Mouse (Mus musculus) C2C12 (cell line): ENCODE data around the gene Prkcsh. TPM values are rescaled to one million over a fixed set of nuclear protein-coding genes. Genes with fewer than 3 reads are reported as not detected.

Source experiments
- H3K27me3 ChIP-seq: one replicate; pipeline ENCODE4 v1.6.1; 2011; ENCODE audit not compliant: control insufficient read depth, insufficient read depth, insufficient read length
- H3K36me3 ChIP-seq: one replicate; pipeline ENCODE4 v1.6.1; 2011; ENCODE audit not compliant: control insufficient read depth, insufficient read depth
- H3K4me3 ChIP-seq: one replicate; pipeline ENCODE4 v1.5.1; 2011; ENCODE audit warnings: mild to moderate bottlenecking, control low read depth; ENCODE audit not compliant: poor library complexity, insufficient read depth, severe bottlenecking
- H3K79me2 ChIP-seq: one replicate; pipeline ENCODE4 v1.6.1; 2011; ENCODE audit not compliant: control insufficient read depth, insufficient read depth
- H3K79me3 ChIP-seq: one replicate; pipeline ENCODE4 v1.6.1; 2011; ENCODE audit warnings: low read depth, control low read depth
- H3ac ChIP-seq: one replicate; pipeline ENCODE3; 2011; ENCODE audit warnings: low read depth; ENCODE audit not compliant: control insufficient read depth, insufficient read length
- CEBPB ChIP-seq: IDR thresholded peaks from one replicate; pipeline ENCODE4 v1.6.1; 2011; ENCODE audit warnings: low read depth, mild to moderate bottlenecking, control low read depth, moderate library complexity
- CTCF ChIP-seq: IDR thresholded peaks from one replicate; pipeline ENCODE4 v1.5.1; 2011; ENCODE audit not compliant: control insufficient read depth, insufficient read depth, insufficient read length
- FOSL1 ChIP-seq: IDR thresholded peaks from one replicate; pipeline ENCODE4 v1.8.0; 2011; ENCODE audit warnings: mild to moderate bottlenecking, low read length; ENCODE audit not compliant: poor library complexity, insufficient read depth, severe bottlenecking
- MAX ChIP-seq: IDR thresholded peaks from one replicate; pipeline ENCODE4 v1.6.1; 2011; ENCODE audit warnings: mild to moderate bottlenecking, control low read depth
- MYOD1 ChIP-seq: IDR thresholded peaks from one replicate; pipeline ENCODE4 v1.6.1; 2011; ENCODE audit warnings: low read depth; ENCODE audit not compliant: control insufficient read depth, insufficient read length
- MYOG ChIP-seq: IDR thresholded peaks from one replicate; pipeline ENCODE4 v1.6.1; 2011; ENCODE audit not compliant: control insufficient read depth, insufficient read length; ENCODE audit errors: extremely low read depth
- USF1 ChIP-seq: IDR thresholded peaks from one replicate; pipeline ENCODE4 v1.6.1; 2011; ENCODE audit warnings: low read depth, mild to moderate bottlenecking, control low read depth, moderate library complexity
- polyA plus RNA-seq: library from polyadenylated mRNA; unstranded; fragments of >200 nt; fragmentation: generic; extraction: Trizol; gene quantifications from one replicate; pipeline ENCODE4 v1.2.1, GENCODE M21; 2012; ENCODE audit warnings: missing spikeins

Gene Prkcsh
- polyA plus RNA-seq, 1 experiment: 134 TPM

GRCm38 (mm10) chr9:21962416-21963059, 40.1 kb upstream of the Prkcsh start:
- H3K36me3 ChIP-seq: no peaks in the 10 kb centered on the region
- no peak for TF ChIP-seq FOSL1
- no peak for TF ChIP-seq MAX
- TF ChIP-seq MYOG: no peak
- no peak for TF ChIP-seq USF1
- no peak for TF ChIP-seq MYOD1
- TF ChIP-seq CEBPB: no peak
- no peak for TF ChIP-seq CTCF
- no peaks in the 10 kb centered on the region for H3K27me3 ChIP-seq
- H3K4me3 ChIP-seq: peak overlapping the region; percentile 30
- peak overlapping the region; percentile 46 for H3ac ChIP-seq
- no peaks in the 10 kb centered on the region for H3K79me2 ChIP-seq
- H3K79me3 ChIP-seq: no peaks in the 10 kb centered on the region

GRCm38 (mm10) chr9:21963417-21963816, 39.2 kb upstream of the Prkcsh start, which contains the start of gene Epor:
TSS of gene Epor (minus strand) at chr9:21963506.
- Histone ChIP-seq H3ac (peak within 1 kb of the TSS; percentile 46), H3K4me3 (peak within 1 kb of the TSS; percentile 30), H3K79me3 (no peaks in the 10 kb centered on the region), H3K27me3 (no peaks in the 10 kb centered on the region), H3K79me2 (no peaks in the 10 kb centered on the region), H3K36me3 (no peaks in the 10 kb centered on the region)
- TF ChIP-seq MYOD1 (no peak), FOSL1 (no peak), CEBPB (no peak), CTCF (no peak), MYOG (no peak), USF1 (no peak), MAX (no peak)

GRCm38 (mm10) chr9:21968883-21969282, 33.7 kb upstream of the Prkcsh start:
- TF ChIP-seq MYOG (no peak), CTCF (no peak), USF1 (no peak), FOSL1 (no peak), CEBPB (no peak), MYOD1 (no peak), MAX (no peak)
- Histone ChIP-seq H3K4me3 (no peak overlapping the region), H3K36me3 (no peaks in the 10 kb centered on the region), H3K79me3 (no peaks in the 10 kb centered on the region), H3ac (no peak overlapping the region), H3K79me2 (no peaks in the 10 kb centered on the region), H3K27me3 (no peaks in the 10 kb centered on the region)

GRCm38 (mm10) chr9:21969304-21969703, 33.3 kb upstream of the Prkcsh start:
- H3K36me3 ChIP-seq: no peaks in the 10 kb centered on the region
- no peaks in the 10 kb centered on the region for H3K79me2 ChIP-seq
- H3K79me3 ChIP-seq: no peaks in the 10 kb centered on the region
- H3ac ChIP-seq: no peak overlapping the region
- TF ChIP-seq CTCF (no peak), MYOD1 (no peak), FOSL1 (no peak), MYOG (no peak), CEBPB (no peak), USF1 (no peak), MAX (no peak)
- no peaks in the 10 kb centered on the region for H3K27me3 ChIP-seq
- H3K4me3 ChIP-seq: no peak overlapping the region

DNA sequence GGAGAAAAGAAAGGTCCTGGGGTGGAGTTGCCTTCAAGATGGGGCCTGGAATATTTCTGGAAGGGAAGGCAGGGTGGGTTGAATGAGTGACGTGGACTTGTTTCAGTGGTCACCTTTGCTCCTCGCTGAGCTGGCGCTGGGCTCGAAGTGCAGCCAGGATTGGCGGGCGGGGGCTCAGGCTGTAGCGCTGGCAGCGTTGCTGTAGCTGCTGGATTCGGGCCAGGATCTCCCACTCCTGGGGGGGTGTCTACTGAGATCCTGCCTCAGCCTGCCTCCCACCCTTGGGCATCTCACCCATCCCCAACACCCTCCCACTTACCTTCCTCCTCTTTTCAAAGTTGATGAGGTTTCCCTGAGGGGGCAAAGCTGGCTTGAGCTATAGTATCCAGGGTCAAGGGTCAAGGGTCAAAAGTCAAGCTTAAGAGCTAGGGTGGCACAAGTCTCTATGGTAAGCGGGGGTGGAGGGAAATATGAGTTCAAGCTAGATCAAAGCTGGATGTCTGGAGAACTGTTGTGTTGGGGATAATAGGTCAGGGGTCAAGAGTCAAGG, 25.9 kb upstream of the Prkcsh start:
- TF ChIP-seq MYOG (no peak), MYOD1 (no peak), FOSL1 (no peak), CEBPB (no peak), USF1 (no peak)

More for the DNA sequence above, 25.9 kb upstream of the Prkcsh start:
- Histone ChIP-seq H3K4me3 (no peak overlapping the region), H3K79me3 (no peaks in the 10 kb centered on the region), H3K79me2 (no peaks in the 10 kb centered on the region), H3K36me3 (no peaks in the 10 kb centered on the region), H3ac (no peak overlapping the region), H3K27me3 (no peaks in the 10 kb centered on the region)
